Mouse (Mus musculus) forebrain, embryonic 15.5 days (tissue): ENCODE data around the gene Emc7. TPM values are rescaled to one million over a fixed set of nuclear protein-coding genes. Genes with fewer than 3 reads are reported as not detected.
A peak's percentile ranks its signal among the peaks of the same experiment; 100 is the strongest.
"Not testable (repeated sequence)": the region's sequence is repeated elsewhere in the genome, so short reads cannot be mapped to it uniquely, and the experiment has no call there.

Source experiments
- ATAC-seq: fragments of 200-750 bp; cut with Nextera tagmentation; replicated peaks from 2 replicates; pipeline ENCODE4 v1.8.0; 2017; ENCODE audit warnings: mild to moderate bottlenecking, moderate TSS enrichment, moderate library complexity
- H3K27ac ChIP-seq: fragments of 300-500 bp; sonication (generic); replicated peaks from 2 replicates; pipeline ENCODE4 v1.5.1; 2015; ENCODE audit warnings: mild to moderate bottlenecking, inconsistent platforms
- H3K27me3 ChIP-seq: fragments of 300-500 bp; sonication (generic); 2 replicates; pipeline ENCODE4 v1.6.1; 2015; ENCODE audit warnings: inconsistent platforms
- H3K36me3 ChIP-seq: fragments of 300-500 bp; sonication (generic); 2 replicates; pipeline ENCODE4 v1.6.1; 2015; ENCODE audit warnings: mild to moderate bottlenecking, inconsistent platforms
- H3K4me1 ChIP-seq: fragments of 300-500 bp; sonication (generic); 2 replicates; pipeline ENCODE4 v1.6.1; 2015; ENCODE audit warnings: inconsistent platforms
- H3K4me2 ChIP-seq: fragments of 300-500 bp; sonication (generic); replicated peaks from 2 replicates; pipeline ENCODE4 v1.6.1; 2015; ENCODE audit warnings: mild to moderate bottlenecking, inconsistent platforms
- H3K4me3 ChIP-seq: fragments of 300-500 bp; sonication (generic); 2 replicates; pipeline ENCODE4 v1.5.1; 2015; ENCODE audit warnings: mild to moderate bottlenecking, inconsistent platforms
- H3K9ac ChIP-seq: fragments of 300-500 bp; sonication (generic); replicated peaks from 2 replicates; pipeline ENCODE4 v1.6.1; 2015; ENCODE audit warnings: mild to moderate bottlenecking, inconsistent platforms
- H3K9me3 ChIP-seq: fragments of 300-500 bp; sonication (generic); 2 replicates; pipeline ENCODE4 v1.6.1; 2016; ENCODE audit warnings: inconsistent platforms
- WGBS: fragments of 180-500 bp; shearing (Covaris S2); methylation state at CpG from one replicate; pipeline ENCODE4 v1.1.7; 2015; ENCODE audit warnings: mixed read lengths; 5-methylcytosine and 5-hydroxymethylcytosine counted together
- polyA plus RNA-seq: library from polyadenylated mRNA; unstranded; fragments of >200 nt; fragmentation: Nextera tagmentation; extraction: Ambion mirVana; gene quantifications from 2 replicates; pipeline ENCODE4 v1.2.1, GENCODE M21; 2015

The Emc7 gene
- polyA plus RNA-seq, 1 experiment from 2014 or later, result 16.2 TPM

- H3K4me1 ChIP-seq, result no peaks in the 10 kb centered on the region
- H3K9ac ChIP-seq, result no peak overlapping the region
- no peak overlapping the region for H3K4me3 ChIP-seq
- no peak overlapping the region for H3K27ac ChIP-seq
- ATAC-seq, result no peak
- H3K4me2 ChIP-seq, result no peak overlapping the region
- no peaks in the 10 kb centered on the region for H3K27me3 ChIP-seq
- no peaks in the 10 kb centered on the region for H3K36me3 ChIP-seq
- H3K9me3 ChIP-seq, result no peaks in the 10 kb centered on the region
Measured at GRCm38 (mm10) chr2:112448510-112449059, 6.2 kb upstream of the Emc7 start.

GRCm38 (mm10) chr2:112449597-112450296, 5.0 kb upstream of the Emc7 start:
- Histone ChIP-seq H3K27me3 (no peaks in the 10 kb centered on the region), H3K36me3 (no peaks in the 10 kb centered on the region), H3K27ac (no peak overlapping the region), H3K9ac (no peak overlapping the region), H3K9me3 (no peaks in the 10 kb centered on the region), H3K4me1 (peaks cover 5% of the 10 kb centered on the region; the same call in 1 of the 2 replicates), H3K4me2 (no peak overlapping the region), H3K4me3 (no peak overlapping the region)
- no peak for ATAC-seq
- WGBS, result 34% methylated on average over 4 of the region's 4 CpGs

GRCm38 (mm10) chr2:112452513-112452912, 2.3 kb upstream of the Emc7 start:
- not testable (repeated sequence) for H3K9me3 ChIP-seq, H3K4me2 ChIP-seq, H3K9ac ChIP-seq, ATAC-seq, H3K4me3 ChIP-seq, H3K36me3 ChIP-seq, H3K27ac ChIP-seq, H3K27me3 ChIP-seq
- peaks cover 19% of the 10 kb centered on the region for H3K4me1 ChIP-seq

- Histone ChIP-seq H3K27me3 (no peaks in the 10 kb centered on the region), H3K36me3 (no peaks in the 10 kb centered on the region), H3K4me1 (peaks cover 19% of the 10 kb centered on the region), H3K27ac (peak overlapping the region; percentile 73), H3K4me3 (peak overlapping the region; percentile 59), H3K4me2 (peak overlapping the region; percentile 66), H3K9ac (peak overlapping the region; percentile 80), H3K9me3 (no peaks in the 10 kb centered on the region)
- ATAC-seq, result peak; percentile 79; the same call in 1 of the 2 replicates
- WGBS, result 33% methylated on average over 17 of the region's 17 CpGs
Measured at GRCm38 (mm10) chr2:112454125-112454861, 504 bp upstream of the Emc7 start.

GRCm38 (mm10) chr2:112460557-112460956, 5.8 kb downstream of the Emc7 start:
- Histone ChIP-seq H3K4me1 (peaks cover 13% of the 10 kb centered on the region), H3K9ac (no peak overlapping the region), H3K27ac (no peak overlapping the region), H3K36me3 (peaks cover 28% of the 10 kb centered on the region), H3K27me3 (no peaks in the 10 kb centered on the region), H3K4me3 (no peak overlapping the region), H3K4me2 (no peak overlapping the region), H3K9me3 (no peaks in the 10 kb centered on the region)
- WGBS, result 95% methylated on average over 3 of the region's 3 CpGs
- no peak for ATAC-seq

- Histone ChIP-seq H3K9me3 (no peaks in the 10 kb centered on the region), H3K36me3 (peaks cover 49% of the 10 kb centered on the region), H3K9ac (no peak overlapping the region), H3K27ac (no peak overlapping the region), H3K4me3 (no peak overlapping the region), H3K4me1 (no peaks in the 10 kb centered on the region), H3K4me2 (no peak overlapping the region), H3K27me3 (no peaks in the 10 kb centered on the region)
- no peak for ATAC-seq
Measured at GRCm38 (mm10) chr2:112469542-112469941, 14.7 kb downstream of the Emc7 start.

- Histone ChIP-seq H3K4me3 (no peak overlapping the region), H3K9ac (no peak overlapping the region), H3K36me3 (peaks cover 40% of the 10 kb centered on the region), H3K27ac (no peak overlapping the region), H3K27me3 (no peaks in the 10 kb centered on the region), H3K9me3 (no peaks in the 10 kb centered on the region), H3K4me2 (no peak overlapping the region), H3K4me1 (no peaks in the 10 kb centered on the region)
- 48% methylated on average over 5 of the region's 5 CpGs for WGBS
- no peak for ATAC-seq
Measured at GRCm38 (mm10) chr2:112470961-112471381, 16.2 kb downstream of the Emc7 start.

- H3K27me3 ChIP-seq, result no peaks in the 10 kb centered on the region
- no peak overlapping the region for H3K27ac ChIP-seq
- no peaks in the 10 kb centered on the region for H3K4me1 ChIP-seq
- no peaks in the 10 kb centered on the region for H3K9me3 ChIP-seq
- H3K4me2 ChIP-seq, result no peak overlapping the region
- 93% methylated on average over 2 of the region's 2 CpGs for WGBS
- H3K4me3 ChIP-seq, result no peak overlapping the region
- H3K36me3 ChIP-seq, result peaks cover 31% of the 10 kb centered on the region
- no peak overlapping the region for H3K9ac ChIP-seq
- ATAC-seq, result no peak
Measured at GRCm38 (mm10) chr2:112472076-112472475, 17.3 kb downstream of the Emc7 start.

GRCm38 (mm10) chr2:112474997-112475724, 20.4 kb downstream of the Emc7 start:
- peaks cover 3% of the 10 kb centered on the region; the same call in 1 of the 2 replicates for H3K36me3 ChIP-seq
- no peak overlapping the region for H3K9ac ChIP-seq
- no peak overlapping the region for H3K27ac ChIP-seq
- H3K9me3 ChIP-seq, result no peaks in the 10 kb centered on the region
- ATAC-seq, result no peak
- WGBS, result 79% methylated on average over 5 of the region's 5 CpGs
- H3K4me1 ChIP-seq, result no peaks in the 10 kb centered on the region
- H3K4me2 ChIP-seq, result no peak overlapping the region
- H3K4me3 ChIP-seq, result no peak overlapping the region
- H3K27me3 ChIP-seq, result no peaks in the 10 kb centered on the region

- Histone ChIP-seq H3K4me1 (no peaks in the 10 kb centered on the region), H3K27me3 (no peaks in the 10 kb centered on the region), H3K27ac (no peak overlapping the region), H3K9ac (no peak overlapping the region), H3K4me2 (no peak overlapping the region), H3K9me3 (no peaks in the 10 kb centered on the region), H3K36me3 (no peaks in the 10 kb centered on the region), H3K4me3 (no peak overlapping the region)
- ATAC-seq, result no peak
- WGBS, result 79% methylated on average over 6 of the region's 6 CpGs
Measured at GRCm38 (mm10) chr2:112476554-112476953, 21.8 kb downstream of the Emc7 start.

GRCm38 (mm10) chr2:112480669-112481068, 25.9 kb downstream of the Emc7 start, which contains the start of gene Chrm5:
Gene Chrm5, minus strand, starts transcription at chr2:112480769.
- Histone ChIP-seq H3K4me3 (no peak within 1 kb of the TSS), H3K27me3 (no peaks in the 10 kb centered on the region), H3K36me3 (no peaks in the 10 kb centered on the region), H3K9me3 (no peaks in the 10 kb centered on the region), H3K4me2 (no peak within 1 kb of the TSS), H3K9ac (no peak within 1 kb of the TSS), H3K4me1 (no peaks in the 10 kb centered on the region), H3K27ac (no peak within 1 kb of the TSS)
- ATAC-seq, result no peak
- WGBS, result 93% methylated on average over 5 of the region's 5 CpGs

GRCm38 (mm10) chr2:112481564-112481963, 26.8 kb downstream of the Emc7 start:
- Histone ChIP-seq H3K4me3 (no peak overlapping the region), H3K27ac (no peak overlapping the region), H3K36me3 (no peaks in the 10 kb centered on the region), H3K27me3 (no peaks in the 10 kb centered on the region), H3K4me2 (no peak overlapping the region), H3K9me3 (no peaks in the 10 kb centered on the region), H3K9ac (no peak overlapping the region), H3K4me1 (no peaks in the 10 kb centered on the region)
- ATAC-seq, result peak; percentile 57; the same call in 1 of the 2 replicates
- WGBS, result 2% methylated on average over 2 of the region's 2 CpGs
